Mouse (Mus musculus): ENCODE measurements around the gene Ccdc182.

Ccdc182 gene

GRCm38 (mm10) chr11:88281428-88282119 lies 12.3 kb upstream of the Ccdc182 start:
- no peak for DNase-seq (ENCODE audit: low read depth, low spot score)

GRCm38 (mm10) chr11:88282516-88282915 lies 11.3 kb upstream of the Ccdc182 start:
- DNase-seq (ENCODE audit: low read depth, low spot score), result no peak

- no peak for DNase-seq (ENCODE audit: low read depth, low spot score)
Observed at GRCm38 (mm10) chr11:88286019-88286418, 7.8 kb upstream of the Ccdc182 start.

- DNase-seq (ENCODE audit: low read depth, low spot score), result peak; percentile 36
Observed at GRCm38 (mm10) chr11:88288400-88288799, 5.5 kb upstream of the Ccdc182 start.

GRCm38 (mm10) chr11:88288805-88289340 lies 5.0 kb upstream of the Ccdc182 start:
- peak; percentile 26 for DNase-seq (ENCODE audit: low read depth, low spot score)

GRCm38 (mm10) chr11:88291245-88291644 lies 2.6 kb upstream of the Ccdc182 start:
- DNase-seq (ENCODE audit: low read depth, low spot score), result no peak

GRCm38 (mm10) chr11:88291688-88292087 lies 2.2 kb upstream of the Ccdc182 start:
- DNase-seq (ENCODE audit: low read depth, low spot score), result peak; percentile 67

GRCm38 (mm10) chr11:88294394-88294710 lies 494 bp downstream of the Ccdc182 start:
- DNase-seq (ENCODE audit: low read depth, low spot score), result no peak

GRCm38 (mm10) chr11:88295298-88295697 lies 1.4 kb downstream of the Ccdc182 start:
- DNase-seq (ENCODE audit: low read depth, low spot score), result no peak

GRCm38 (mm10) chr11:88297526-88297925 lies 3.7 kb downstream of the Ccdc182 start:
- no peak for DNase-seq (ENCODE audit: low read depth, low spot score)

GRCm38 (mm10) chr11:88299345-88299744 lies 5.5 kb downstream of the Ccdc182 start:
- DNase-seq (ENCODE audit: low read depth, low spot score), result peak; percentile 20

GRCm38 (mm10) chr11:88301619-88302018 lies 7.8 kb downstream of the Ccdc182 start:
- no peak for DNase-seq (ENCODE audit: low read depth, low spot score)

GRCm38 (mm10) chr11:88305759-88306158 lies 11.9 kb downstream of the Ccdc182 start:
- DNase-seq (ENCODE audit: low read depth, low spot score), result no peak

- no peak for DNase-seq (ENCODE audit: low read depth, low spot score)
Observed at GRCm38 (mm10) chr11:88307616-88308543, 14.0 kb downstream of the Ccdc182 start.

- DNase-seq (ENCODE audit: low read depth, low spot score), result peak; percentile 20
Observed at GRCm38 (mm10) chr11:88309059-88309700, 15.3 kb downstream of the Ccdc182 start.

GRCm38 (mm10) chr11:88310773-88311172 lies 16.9 kb downstream of the Ccdc182 start:
- DNase-seq (ENCODE audit: low read depth, low spot score), result peak; percentile 46

- no peak for DNase-seq (ENCODE audit: low read depth, low spot score)
Observed at GRCm38 (mm10) chr11:88311606-88312005, 17.7 kb downstream of the Ccdc182 start.

- DNase-seq (ENCODE audit: low read depth, low spot score), result peak; percentile 16
Observed at GRCm38 (mm10) chr11:88313512-88313911, 19.7 kb downstream of the Ccdc182 start.

GRCm38 (mm10) chr11:88314471-88314870 lies 20.6 kb downstream of the Ccdc182 start:
- DNase-seq (ENCODE audit: low read depth, low spot score), result no peak

GRCm38 (mm10) chr11:88315393-88315792 lies 21.5 kb downstream of the Ccdc182 start:
- DNase-seq (ENCODE audit: low read depth, low spot score), result no peak

GRCm38 (mm10) chr11:88318850-88319249 lies 25.0 kb downstream of the Ccdc182 start:
- no peak for DNase-seq (ENCODE audit: low read depth, low spot score)

GRCm38 (mm10) chr11:88327016-88327415 lies 33.2 kb downstream of the Ccdc182 start:
- peak; percentile 10 for DNase-seq (ENCODE audit: low read depth, low spot score)

Data from brain, adult 2 months (tissue).